Mouse (Mus musculus) neutrophil, adult 65 days (primary cell): Measurements from ENCODE around the gene Cldn14. TPM values are rescaled to one million over a fixed set of nuclear protein-coding genes. Genes with fewer than 3 reads are reported as not detected.

Experiments
- total RNA-seq: library from RNA; stranded (reverse); gene quantifications from 2 replicates; pipeline ENCODE4 v1.2.4, GENCODE M21; 2023

Cldn14 gene
- total RNA-seq = not detected in 2 replicates

GRCm38 (mm10) chr16:94008737-94009136, at the start of gene Cldn14:
TSS of gene Cldn14 (minus strand) at chr16:94008837.

GRCm38 (mm10) chr16:93883423-93884085, 125.1 kb downstream of the Cldn14 start, which contains the start of gene Chaf1b:
TSS of gene Chaf1b (plus strand) at chr16:93883901.

Other genes starting within 250 kb of the Cldn14 start
- 104 and 118 TPM in 2 replicates for gene Morc3, start 176.7 kb downstream of the Cldn14 start, total RNA-seq
- 17.0 and 25.5 TPM in 2 replicates for gene Chaf1b, start 124.9 kb downstream of the Cldn14 start, total RNA-seq
- not detected in 2 replicates for gene Sim2, start 76.1 kb upstream of the Cldn14 start, total RNA-seq